Mouse (Mus musculus) B cell, adult 2 months (primary cell): ENCODE data around the gene Mpp3.
A peak's percentile ranks its signal among the peaks of the same experiment; 100 is the strongest.
"Not testable (repeated sequence)": the region's sequence is repeated elsewhere in the genome, so short reads cannot be mapped to it uniquely, and the experiment has no call there.

Experiments used
- DNase-seq, 2 experiments: peaks; one replicate each; pipeline ENCODE4 v3.0.0; 2022

Mpp3 gene

DNA sequence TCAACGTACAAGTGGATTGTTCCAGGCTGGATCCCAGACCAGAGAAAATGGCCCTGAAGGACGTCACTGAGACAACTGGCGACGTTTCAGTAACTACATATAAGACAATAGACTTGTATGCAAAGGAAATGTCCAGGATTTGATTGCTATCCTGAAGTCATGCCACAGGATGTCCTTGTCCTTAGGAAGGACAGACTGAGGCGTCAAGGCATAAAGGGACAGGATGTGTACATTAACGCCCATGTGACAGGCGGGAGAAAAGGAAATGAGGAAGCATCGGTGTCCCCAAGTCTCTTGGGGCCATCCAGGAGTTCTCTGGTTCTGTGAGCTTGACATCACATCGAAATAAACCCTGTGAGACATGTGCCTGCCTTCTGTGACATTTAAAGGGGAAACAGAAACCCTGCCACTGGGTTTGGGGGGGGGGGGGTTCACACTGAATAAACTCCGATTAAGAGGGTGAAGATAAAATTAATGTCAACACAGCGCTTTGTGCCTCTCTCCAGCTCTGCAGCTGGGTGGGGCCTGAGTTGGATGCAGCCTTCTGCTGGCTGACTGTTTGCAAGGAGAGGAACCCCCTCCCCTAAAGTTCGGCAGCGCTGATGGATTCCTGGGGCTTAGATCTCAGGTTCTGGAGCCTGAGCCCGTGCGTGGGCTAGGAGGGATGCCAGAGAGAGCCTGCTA is 19.2 kb downstream of the Mpp3 start:
- no peak for DNase-seq

DNA sequence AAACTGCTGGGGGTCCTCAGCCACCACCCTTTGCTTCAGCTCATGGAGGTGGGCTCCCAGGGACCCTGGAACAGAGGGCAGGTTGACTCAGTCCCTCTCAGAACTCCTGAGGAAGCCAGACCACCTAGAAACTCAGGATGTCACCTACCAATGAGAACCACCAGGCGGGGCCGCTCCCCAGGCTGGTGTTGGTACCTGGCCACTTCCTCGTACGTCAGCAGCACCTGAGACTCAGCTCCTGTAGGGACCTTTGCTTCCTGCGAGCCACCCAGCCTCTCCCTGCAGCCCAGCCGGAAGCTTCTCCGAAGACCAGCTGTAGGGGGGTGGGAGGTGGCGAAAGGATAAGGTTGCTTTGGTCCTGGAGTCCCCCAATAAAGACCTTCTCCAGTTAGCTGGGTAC is 19.9 kb downstream of the Mpp3 start:
- no peak for DNase-seq

DNA sequence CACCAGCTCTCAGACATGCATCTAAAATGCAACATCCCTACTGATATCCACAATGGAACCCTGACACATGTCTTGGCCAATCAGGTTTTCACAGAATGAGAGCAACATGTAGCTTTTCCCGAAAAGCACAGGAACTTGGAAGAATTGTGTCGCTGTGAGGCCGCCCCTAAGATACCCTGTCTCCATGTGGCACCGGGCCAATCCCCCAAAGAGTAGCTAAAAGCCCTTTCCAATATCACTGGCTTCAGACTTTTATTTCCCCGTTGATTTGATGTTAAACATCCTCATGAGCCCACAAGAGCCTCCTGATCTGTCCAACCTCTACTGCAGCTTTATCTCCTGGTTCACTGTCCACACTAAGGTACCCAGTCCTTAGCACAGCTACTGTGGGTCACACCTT is 21.6 kb downstream of the Mpp3 start:
- DNase-seq = no peak

DNA sequence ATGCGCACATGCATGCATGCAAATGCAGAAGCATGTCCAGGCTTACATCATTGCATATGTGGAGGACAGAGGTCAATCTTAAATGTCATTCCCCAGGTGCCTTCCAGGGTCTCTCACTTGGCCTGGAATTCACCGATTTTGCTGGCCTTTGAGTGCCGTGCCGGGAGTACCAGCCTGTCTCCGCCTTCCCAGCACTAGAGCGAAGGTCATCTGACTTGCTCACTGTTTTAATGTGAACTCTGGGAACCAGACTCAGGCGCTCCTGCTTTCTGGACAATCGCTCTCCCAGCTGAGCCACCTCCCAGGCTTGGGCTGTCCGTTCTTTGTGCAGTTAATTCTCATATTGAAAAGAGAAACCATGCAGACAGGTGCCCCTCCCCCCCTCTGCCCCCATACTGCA is 22.0 kb downstream of the Mpp3 start:
- no peak for DNase-seq

DNA sequence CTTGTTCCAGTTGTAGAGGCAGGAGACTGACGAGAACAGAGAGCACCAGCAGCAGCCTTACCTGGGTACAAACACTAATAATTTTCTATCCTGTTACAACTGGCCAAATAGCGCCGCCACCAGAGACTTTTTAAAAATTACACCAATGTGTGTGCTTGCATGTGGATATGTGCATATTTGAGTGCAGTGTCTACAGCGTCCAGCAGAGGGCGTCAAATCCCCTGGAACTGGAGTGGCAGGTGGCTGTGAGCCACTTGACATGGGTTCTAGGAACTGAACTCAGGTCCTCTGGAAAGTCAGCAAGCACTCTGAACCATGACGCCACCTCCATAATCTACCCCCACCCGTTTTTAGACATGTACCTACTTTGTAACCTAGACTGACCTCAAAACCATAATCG is 24.0 kb downstream of the Mpp3 start:
- no peak for DNase-seq

DNA sequence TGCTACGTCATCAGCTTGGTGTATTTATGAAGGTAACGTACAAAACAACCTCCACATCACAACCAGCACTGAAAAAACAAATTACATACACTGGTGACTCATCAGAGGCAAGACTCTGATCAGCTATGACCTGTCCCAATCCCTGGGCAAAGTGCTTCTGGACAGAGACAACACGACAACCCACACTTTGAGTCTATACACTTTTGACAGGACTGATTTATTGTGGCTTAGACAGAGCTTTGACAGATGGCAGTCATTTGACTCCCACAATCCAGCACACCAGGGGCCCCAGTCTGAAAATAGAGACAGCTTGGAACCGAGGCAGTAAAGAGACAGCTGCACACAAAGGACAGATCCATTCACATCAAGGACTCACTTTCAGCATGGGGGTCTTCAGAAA is 28.8 kb downstream of the Mpp3 start:
- DNase-seq = no peak

DNA sequence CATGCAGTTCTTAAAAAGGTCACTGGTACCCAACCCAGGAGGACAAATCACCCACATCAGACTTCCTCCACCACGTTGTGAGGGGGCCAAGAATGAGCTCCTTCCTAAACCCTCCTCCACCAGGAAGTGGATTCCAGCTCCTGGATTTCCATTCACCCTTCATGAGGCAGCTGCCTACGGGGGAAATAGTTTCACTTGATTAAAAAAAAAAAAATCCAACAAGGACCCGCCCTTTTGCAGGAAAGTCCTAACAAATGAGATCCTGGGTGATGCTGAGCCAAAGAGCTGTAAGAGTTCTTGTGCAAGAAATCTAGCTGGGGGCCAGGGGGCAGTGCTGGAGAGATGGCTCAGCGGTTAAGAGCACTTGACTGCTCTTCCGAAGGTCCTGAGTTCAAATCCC is 30.0 kb downstream of the Mpp3 start:
- no peak for DNase-seq

DNA sequence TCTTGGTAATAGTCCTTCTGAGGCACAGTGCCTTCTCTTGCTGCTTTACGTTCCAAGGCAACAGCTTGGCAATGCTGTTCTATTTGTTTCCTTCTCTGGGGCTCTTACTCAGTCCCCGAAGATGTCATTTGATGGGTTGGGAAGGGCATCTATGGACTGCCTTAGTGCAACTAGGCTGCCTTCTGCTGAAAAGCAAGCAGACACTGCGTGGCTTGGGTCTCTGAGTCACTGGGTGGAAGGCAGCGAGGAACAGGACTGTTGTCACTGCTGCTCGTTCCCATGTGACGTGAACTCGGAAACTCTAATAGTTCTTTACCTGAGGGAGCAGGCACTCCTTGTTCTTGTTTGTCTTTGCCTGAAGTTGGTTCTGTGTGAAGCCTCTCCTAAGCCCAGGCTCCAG is 32.3 kb downstream of the Mpp3 start:
- DNase-seq = no peak

DNA sequence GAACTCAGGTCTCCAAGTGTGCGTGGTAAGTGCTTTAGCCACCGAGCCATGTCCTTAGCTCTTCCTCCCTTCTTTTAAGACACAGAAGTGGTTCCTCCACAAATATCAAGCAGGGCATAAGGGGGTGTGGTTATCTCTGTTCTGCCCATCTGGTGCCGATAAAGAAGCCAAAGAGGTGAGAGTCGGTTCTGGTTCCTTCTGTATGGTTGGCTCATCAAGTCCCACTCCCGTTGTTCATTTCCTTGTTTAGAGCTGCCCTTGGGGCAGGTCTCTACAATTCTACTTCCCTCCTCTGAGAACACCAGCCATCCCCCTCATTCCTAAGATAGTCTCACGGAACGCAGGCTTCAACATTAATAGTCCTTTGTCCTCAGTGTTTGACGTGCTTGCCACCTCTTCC is 34.2 kb downstream of the Mpp3 start:
- no peak for DNase-seq

DNA sequence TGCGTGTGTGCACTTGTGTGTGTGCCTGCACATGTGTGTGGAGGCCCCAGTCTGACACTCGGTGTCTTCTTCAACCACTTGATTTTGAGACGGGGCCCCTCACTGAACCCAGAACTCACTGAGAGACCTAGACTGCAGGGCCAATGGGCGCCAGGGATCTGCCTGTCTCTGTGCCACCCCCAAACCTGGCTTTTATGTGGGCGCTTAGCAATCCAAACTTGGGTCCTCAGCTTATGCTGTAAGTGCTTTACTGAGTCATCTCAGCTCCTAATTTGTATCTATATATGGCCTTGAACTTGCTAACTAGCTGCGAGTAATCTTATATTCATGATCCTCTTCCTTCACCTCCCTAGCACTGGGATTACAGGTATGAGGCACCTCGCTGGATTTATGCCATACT is 35.9 kb downstream of the Mpp3 start:
- DNase-seq = no peak

DNA sequence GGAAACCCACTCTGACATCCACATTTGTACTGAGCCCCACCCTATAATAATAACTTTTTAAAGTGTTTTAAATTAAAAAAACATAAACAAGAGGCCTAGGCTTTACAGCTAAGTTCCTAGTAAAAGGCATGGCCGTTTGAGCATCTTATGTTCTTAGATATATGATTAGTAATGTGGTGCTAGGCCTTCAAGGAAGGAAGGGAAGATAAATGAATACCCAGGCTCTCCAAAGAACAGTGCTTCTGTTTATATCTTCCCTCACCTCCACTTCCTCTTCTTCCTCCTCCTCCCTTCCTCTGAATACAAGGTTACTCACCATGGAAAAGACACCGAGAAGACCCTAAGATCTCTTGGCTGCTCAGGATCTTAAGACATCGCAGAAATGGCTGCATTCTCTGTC is 36.4 kb downstream of the Mpp3 start:
- DNase-seq = no peak

DNA sequence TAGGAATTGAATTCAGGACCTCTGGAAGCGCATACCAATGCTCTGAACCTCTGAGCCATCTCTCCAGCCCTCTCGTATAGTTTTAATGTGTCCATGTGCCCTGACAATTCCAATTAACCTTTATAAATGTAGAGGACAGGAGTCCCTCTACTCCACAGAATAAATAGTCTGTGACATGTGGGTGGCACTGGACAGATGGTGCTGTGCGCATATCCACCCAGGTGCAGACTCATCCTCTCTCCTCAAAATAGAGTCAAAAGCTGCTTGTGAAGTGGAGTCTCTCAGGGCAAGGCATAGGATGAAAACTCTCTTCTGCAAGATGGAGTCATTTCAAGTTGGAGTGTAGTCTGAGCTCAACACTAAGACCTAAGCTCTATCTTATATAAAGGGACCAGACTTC is 38.0 kb downstream of the Mpp3 start:
- DNase-seq = no peak

DNA sequence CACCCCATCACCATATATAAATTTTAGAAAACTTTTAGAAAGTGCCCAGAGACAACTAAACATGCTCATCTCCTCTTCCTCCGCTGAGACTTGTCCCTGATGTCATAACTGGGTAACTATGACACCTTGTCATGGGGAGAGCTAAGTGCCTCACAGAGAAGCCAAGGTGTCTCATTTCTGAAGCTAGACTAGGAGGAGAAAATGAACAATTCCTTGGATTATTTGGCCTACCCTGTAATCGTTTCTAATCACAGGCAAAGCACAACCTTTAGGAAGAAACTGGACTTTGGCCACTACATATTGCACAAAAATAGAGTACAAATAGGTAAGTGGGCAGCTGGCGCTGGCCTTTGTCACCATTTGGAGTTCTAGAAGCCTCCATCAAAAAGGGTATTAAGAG is 41.3 kb downstream of the Mpp3 start, which contains the start of gene Dusp3:
TSS of gene Dusp3 (minus strand) at position 101 of the 400 bp plus-strand sequence.
- no peak for DNase-seq

DNA sequence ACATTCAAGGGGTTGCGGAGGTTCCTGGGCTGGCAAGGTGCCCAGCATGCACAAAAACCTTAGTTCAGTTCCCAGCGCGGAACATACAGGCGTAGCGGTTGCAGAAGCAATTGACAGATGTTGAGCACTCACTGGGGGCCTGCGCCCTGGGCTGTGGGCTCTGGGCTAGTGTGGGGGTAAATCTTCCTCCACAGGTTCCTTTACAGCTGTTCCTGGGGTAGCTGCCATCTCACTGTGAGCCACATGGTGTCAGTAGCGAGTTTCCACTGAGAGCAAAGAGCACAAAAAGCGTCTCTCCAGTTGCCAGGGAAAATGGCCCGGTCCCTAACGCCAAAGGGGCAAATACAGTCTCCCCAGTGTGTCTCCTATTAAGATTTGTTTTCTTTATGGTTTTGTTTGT is 42.3 kb downstream of the Mpp3 start:
- DNase-seq = peak; percentile 82 to 84

DNA sequence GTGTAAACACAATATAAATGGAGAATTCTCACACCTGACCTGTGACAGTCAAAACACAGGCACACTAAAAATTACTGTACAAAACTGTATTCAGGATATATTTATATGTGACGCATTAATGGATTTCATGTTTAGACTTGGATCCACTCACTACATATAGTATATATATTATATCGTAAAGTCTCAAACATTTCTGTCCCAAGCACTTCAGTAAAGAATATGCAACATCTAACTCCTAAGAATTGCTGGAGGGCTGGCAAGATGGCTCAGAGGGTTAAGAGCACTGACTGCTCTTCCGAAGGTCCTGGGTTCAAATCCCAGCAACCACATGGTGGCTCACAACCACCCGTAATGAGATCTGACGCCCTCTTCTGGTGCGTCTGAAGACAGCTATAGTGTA is 42.8 kb downstream of the Mpp3 start:
- DNase-seq = not testable (repeated sequence)

DNA sequence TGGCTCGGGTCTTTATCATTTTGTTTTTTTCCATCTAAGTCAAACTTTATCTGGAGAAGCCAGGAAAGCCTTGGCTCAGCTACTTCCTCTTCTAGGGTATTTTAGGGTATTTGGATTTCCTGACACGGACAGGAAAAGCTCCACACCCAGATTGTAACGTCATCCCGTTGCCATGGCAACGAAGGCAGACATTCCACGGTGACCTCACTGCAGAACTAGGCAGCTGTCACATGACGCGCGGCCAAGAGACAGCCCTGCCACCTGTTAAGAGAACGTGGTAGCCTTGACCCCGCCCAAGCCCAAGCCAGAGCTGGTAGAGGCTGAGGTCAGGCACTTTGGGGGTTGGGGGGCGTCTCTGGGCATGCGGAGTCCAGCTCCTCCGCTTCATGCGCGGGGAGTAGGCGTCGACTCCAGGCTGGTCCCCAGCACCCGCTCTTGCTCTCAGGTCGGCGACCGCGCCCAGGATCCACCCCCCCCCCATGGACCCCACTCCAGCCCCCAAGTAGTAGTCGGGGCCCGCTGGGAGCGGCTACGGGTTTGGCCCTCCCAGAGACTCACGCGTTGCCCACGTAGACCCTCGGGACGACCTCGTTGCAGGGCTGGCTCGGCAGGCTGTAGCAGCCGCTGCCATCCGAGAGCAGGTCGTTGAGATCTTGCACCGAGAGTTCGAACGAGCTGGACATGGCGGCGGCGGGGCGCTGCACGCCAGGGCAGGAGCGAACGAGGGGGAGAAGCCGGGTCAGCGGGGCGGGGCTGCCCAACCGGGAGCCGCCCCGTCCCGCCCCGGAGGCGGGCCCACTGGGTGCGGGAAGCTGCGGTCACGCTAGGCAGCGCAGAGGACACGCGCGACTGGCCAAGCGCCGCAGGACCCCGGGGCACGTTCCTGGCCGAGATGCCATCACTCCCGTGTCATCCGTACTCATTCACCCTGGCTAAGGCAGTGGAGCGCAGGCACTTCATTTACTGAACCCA is 43.9 kb downstream of the Mpp3 start, which contains the start of gene Cfap97d1:
TSS of gene Cfap97d1 (plus strand) at position 226 of the 972 bp plus-strand sequence.
- peak; percentile 86 for DNase-seq

DNA sequence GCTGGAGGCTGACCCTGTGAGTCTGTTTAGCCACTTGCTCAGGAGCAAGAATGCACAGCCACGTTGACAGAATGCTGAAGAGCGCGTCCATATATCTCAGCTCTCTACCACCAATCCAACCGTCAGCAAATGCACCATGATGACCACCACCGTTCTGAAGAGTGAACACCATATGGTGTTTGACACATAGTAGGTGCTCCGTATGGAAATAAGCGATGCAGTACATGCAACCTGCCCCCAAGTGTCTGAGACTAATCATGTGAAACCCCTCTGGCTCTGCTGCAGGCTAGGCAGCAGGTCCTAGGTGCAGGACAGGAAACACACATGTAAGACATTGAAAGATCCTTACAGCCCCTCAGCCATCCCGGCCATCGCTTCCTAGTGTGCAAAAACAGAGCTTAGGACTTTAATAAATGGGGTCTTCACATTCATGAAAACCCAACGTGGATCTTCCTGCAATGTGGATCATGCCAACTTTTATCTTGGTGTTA is 44.8 kb downstream of the Mpp3 start:
- DNase-seq = peak in 1 of 2 experiments; percentile 28

DNA sequence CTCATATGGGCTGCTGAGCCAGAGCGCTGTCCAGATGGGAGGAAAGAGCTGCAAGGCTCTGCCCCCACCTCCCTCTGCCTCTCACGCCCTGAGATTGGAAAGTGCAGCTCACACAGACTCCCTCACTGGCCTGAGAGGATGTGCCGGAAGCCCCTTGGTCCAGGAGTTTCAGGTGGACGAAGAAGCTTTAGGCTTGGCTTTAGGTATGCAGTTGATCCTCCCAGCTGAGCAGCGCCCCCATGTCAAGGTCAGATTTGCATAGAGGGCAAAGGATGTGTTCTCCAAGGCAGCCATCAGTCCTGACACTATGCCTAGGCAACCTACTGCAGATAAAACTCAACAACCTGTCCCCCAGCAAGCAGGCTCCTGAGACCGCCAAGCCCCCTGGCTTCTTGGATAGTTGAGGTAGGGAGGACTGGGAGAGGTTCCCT is 45.3 kb downstream of the Mpp3 start:
- DNase-seq = no peak

DNA sequence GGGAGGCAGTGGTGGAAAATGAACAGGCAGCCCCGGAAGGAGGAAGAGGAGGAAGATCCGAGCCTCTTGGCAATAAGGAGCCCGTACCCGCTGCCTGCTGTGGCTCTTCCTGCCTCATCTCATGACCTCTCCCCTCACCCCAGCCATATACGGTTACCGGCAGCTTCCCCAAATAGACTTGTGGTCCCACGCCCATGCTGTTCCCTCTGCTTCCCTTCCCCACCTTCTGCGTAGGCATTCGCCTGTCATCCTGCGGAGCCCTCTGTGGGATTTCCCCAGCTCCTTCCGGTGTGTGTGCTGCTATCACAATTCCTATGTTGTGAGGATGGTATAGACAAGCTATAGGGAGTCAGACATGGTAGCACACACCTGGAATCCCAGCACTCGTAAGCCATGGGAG is 46.4 kb downstream of the Mpp3 start:
- DNase-seq = no peak

DNA sequence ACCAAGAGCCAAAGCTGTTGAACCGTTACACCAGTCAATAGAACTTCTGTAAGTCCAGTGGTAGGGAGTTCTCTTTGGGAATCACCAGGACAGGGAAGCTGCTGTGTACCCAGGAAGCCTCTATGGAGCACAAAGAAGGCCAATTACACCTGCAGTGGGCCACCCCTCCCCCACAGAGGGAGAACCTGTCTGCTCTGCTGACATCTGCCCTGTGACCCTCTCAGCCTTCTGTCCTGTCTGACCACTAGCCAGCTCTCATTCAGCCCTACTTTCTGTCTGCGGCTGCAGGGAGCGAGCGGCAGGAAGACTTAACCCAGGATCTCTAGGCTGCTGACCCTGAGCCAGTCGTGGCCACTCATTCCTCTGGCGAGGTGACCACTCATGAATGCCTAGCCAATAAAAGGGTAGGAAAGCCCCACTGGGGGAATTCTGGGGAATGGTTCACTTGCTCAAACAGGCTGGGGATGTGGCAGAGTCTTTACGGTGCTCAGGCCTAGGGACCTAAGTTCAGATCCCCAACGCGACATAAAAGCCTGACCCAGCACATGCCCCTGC is 47.6 kb downstream of the Mpp3 start:
- no peak for DNase-seq

DNA sequence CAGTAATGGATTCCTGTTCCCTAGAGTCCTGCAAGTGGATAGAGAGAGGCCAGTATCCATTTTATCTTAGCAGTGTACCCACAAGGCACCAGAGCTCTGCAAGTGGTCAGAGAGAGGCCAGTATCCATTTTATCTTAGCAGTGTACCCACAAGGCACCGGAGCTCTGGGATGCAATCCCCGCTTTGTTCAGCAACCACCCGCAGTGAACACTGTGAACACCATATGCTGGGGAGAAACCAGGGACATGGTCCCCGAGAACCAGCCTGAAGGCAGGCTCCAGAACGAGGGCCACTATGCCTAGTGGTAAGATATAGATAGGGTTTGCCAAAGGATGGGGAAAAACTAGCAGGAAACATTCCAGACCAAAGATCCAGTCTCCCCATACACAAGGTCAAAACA is 49.1 kb downstream of the Mpp3 start:
- DNase-seq = no peak

DNA sequence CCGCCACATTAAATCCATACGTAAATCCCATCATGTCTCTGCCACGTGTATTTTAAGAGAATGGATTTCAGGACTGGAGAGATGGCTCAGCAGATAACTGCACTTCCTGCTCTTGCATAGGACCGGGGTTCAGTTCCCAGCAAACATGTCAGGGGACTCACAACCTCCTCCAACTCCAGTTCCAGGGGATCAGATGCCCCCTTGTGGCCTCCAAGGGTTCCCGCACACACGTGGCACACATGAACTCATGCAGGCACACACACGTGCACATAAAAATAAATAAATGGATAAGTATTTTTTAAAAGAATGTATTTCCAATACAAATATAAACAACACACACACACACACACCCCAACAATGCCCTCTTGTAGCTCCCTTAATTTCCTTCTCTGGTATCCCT is 51.3 kb downstream of the Mpp3 start:
- no peak for DNase-seq

DNA sequence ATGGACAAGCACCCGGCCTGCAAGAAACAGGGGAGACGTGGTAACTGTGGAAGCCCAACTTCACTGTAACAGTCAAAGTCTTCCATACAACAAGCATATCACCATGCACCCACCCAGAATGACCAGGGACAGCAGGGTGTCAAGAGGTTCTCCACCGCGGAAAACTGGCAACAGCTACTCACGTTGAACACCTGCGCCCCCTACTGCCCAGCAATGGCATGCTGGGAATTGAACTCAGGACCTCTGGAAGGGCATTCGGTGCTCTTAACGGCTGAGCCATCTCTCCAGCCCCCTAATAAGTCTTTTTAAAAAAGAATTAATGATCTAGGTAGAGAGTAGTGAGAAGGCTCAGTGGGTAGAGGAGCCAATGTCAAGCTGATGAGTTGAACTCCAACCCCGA is 53.3 kb downstream of the Mpp3 start:
- peak in 1 of 2 experiments; percentile 36 for DNase-seq

DNA sequence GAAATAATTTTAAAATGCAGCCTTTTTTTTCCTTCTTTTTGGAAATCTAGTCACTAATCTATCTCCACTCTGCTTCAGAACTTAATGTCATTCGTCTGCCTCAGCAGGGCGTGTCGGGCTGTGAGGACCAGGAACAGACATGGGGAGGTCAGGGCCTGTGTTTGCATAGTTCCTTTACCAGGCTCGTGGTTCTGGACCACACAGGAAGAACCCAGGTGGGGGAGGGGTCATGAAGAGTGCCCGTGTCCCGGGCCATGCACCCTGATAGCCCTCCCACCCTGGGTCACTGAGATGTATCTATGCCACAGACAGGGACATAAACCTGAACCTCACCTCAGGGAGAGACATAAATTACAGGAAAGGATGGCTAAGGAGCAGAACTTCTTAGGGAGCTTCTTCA is 54.1 kb downstream of the Mpp3 start:
- DNase-seq = no peak
